In the genomic region with DNA sequence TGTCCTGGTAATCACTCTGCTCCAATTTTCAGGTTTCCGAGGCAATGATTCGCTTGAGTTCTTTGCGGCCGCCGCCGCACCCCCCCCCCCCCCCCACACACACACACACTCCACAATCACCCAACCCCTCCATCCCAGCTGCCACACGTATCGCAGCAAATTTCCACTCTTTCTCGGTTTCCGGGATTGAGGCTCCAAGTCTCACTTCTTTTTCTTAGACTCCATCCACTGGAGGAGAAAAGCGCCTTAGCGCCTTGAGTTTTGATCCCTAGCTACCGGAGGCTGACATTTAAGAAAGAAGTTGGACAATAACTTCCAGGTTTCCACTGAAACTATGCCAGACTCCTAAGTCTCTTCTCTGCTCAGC, we compare ENCODE assay signal across 7 mouse cellular contexts. TPM values are rescaled to one million over a fixed set of nuclear protein-coding genes. Genes with fewer than 3 reads are reported as not detected.
DNase-seq lines count a peak whose midpoint lies in the region; ATAC-seq and TF ChIP-seq lines count a peak whose summit lies in the region.

No protein-coding gene starts in this region.

- no peaks in the 10 kb centered on the region for H3K27me3 ChIP-seq in lung, embryonic 14.5 days (ENCODE audit: insufficient read depth, low read length)
- no peaks in the 10 kb centered on the region for H3K27me3 ChIP-seq in hindbrain, embryonic 12.5 days
- H3K27me3 ChIP-seq in midbrain, embryonic 11.5 days (ENCODE audit: control insufficient read depth, insufficient read depth, low read length): no peaks in the 10 kb centered on the region

- peak overlapping the region; percentile 82 for H3K9ac ChIP-seq in lung, embryonic 14.5 days
- peak overlapping the region; percentile 85 for H3K9ac ChIP-seq in hindbrain, embryonic 12.5 days
- peak overlapping the region; percentile 88 for H3K9ac ChIP-seq in midbrain, embryonic 11.5 days (ENCODE audit: low read length)

- under 1% methylated on average over 13 of the region's 13 CpGs for WGBS in lung, embryonic 14.5 days
- WGBS in hindbrain, embryonic 12.5 days: under 1% methylated on average over 13 of the region's 13 CpGs
- WGBS in midbrain, embryonic 11.5 days: under 1% methylated on average over 13 of the region's 13 CpGs

- no peaks in the 10 kb centered on the region for H3K9me3 ChIP-seq in lung, embryonic 14.5 days (ENCODE audit: low read depth, low read length)
- no peaks in the 10 kb centered on the region for H3K9me3 ChIP-seq in hindbrain, embryonic 12.5 days (replicated peaks)
- no peaks in the 10 kb centered on the region for H3K9me3 ChIP-seq in midbrain, embryonic 11.5 days (ENCODE audit: control insufficient read depth, low read length)

- peak; percentile 65 for DNase-seq in lung, embryonic 14.5 days
- no peak for DNase-seq in lung, postnatal 36 days
- no peak for DNase-seq in midbrain, embryonic 11.5 days (ENCODE audit: low spot score, missing footprints)
- DNase-seq in urinary bladder, adult 18-20 months (ENCODE audit: low spot score in 2 of 2): no peak
- no peak for DNase-seq in layer of hippocampus, adult 9-10 months (ENCODE audit: low spot score)

- peaks cover 6% of the 10 kb centered on the region; the same call in 1 of the 2 replicates for H3K4me1 ChIP-seq in lung, embryonic 14.5 days (ENCODE audit: insufficient read depth)
- H3K4me1 ChIP-seq in brown adipose tissue, adult 24 weeks (ENCODE audit: control insufficient read depth, insufficient read depth, insufficient read length, low read length): no peaks in the 10 kb centered on the region
- peaks cover 12% of the 10 kb centered on the region for H3K4me1 ChIP-seq in hindbrain, embryonic 12.5 days
- H3K4me1 ChIP-seq in midbrain, embryonic 11.5 days (ENCODE audit: control insufficient read depth, insufficient read depth, low read length): peaks cover 12% of the 10 kb centered on the region

- H3K4me2 ChIP-seq in lung, embryonic 14.5 days: peak overlapping the region; percentile 56
- peak overlapping the region; percentile 65 for H3K4me2 ChIP-seq in hindbrain, embryonic 12.5 days (replicated peaks)
- H3K4me2 ChIP-seq in midbrain, embryonic 11.5 days: peak overlapping the region; percentile 60

- no peak for TF ChIP-seq CTCF in lung, embryonic 14.5 days (IDR thresholded peaks at IDR 0.05; ENCODE audit: low read depth)

- H3K27ac ChIP-seq in lung, embryonic 14.5 days (ENCODE audit: low read depth): peak overlapping the region; percentile 98
- peak overlapping the region; percentile 91 for H3K27ac ChIP-seq in brown adipose tissue, adult 24 weeks (replicated peaks; ENCODE audit: low read depth, low read length)
- H3K27ac ChIP-seq in hindbrain, embryonic 12.5 days: peak overlapping the region; percentile 95
- H3K27ac ChIP-seq in midbrain, embryonic 11.5 days (ENCODE audit: low read depth, low read length): peak overlapping the region; percentile 96

- ATAC-seq in lung, embryonic 14.5 days (ENCODE audit: insufficient read depth): no peak
- ATAC-seq in hindbrain, embryonic 12.5 days (ENCODE audit: low FRiP score): no peak
- no peak for ATAC-seq in midbrain, embryonic 11.5 days (ENCODE audit: low FRiP score)

- H3K4me3 ChIP-seq in lung, embryonic 14.5 days (ENCODE audit: low read depth, low read length): peak overlapping the region; percentile 81
- H3K4me3 ChIP-seq in brown adipose tissue, adult 24 weeks (ENCODE audit: insufficient read depth, low read depth, low read length): peak overlapping the region; percentile 92
- H3K4me3 ChIP-seq in hindbrain, embryonic 12.5 days: peak overlapping the region; percentile 86
- peak overlapping the region; percentile 85 for H3K4me3 ChIP-seq in midbrain, embryonic 11.5 days (ENCODE audit: low read depth, low read length)

- no peaks in the 10 kb centered on the region for H3K36me3 ChIP-seq in lung, embryonic 14.5 days (ENCODE audit: insufficient read depth)
- H3K36me3 ChIP-seq in hindbrain, embryonic 12.5 days: no peaks in the 10 kb centered on the region
- H3K36me3 ChIP-seq in midbrain, embryonic 11.5 days (ENCODE audit: control insufficient read depth, insufficient read depth, low read length): no peaks in the 10 kb centered on the region

RNA-seq across cellular contexts. Expression of a gene that starts 0.8 kb away (rescaled TPM):
- polyA plus RNA-seq in lung, embryonic 14.5 days (2014; fragmentation: Nextera tagmentation; extraction: Ambion mirVana): 23.3 and 23.9 TPM in 2 replicates
- 5.9 and 11.6 TPM in 2 replicates for polyA plus RNA-seq in brown adipose tissue, adult 24 weeks (2012; ENCODE audit: insufficient read depth, insufficient read length, missing spikeins)
- 18.4 and 19.7 TPM in 2 replicates for polyA plus RNA-seq in hindbrain, embryonic 12.5 days (2016; fragmentation: Nextera tagmentation; extraction: Ambion mirVana)
- polyA plus RNA-seq in midbrain, embryonic 11.5 days (2014; fragmentation: Nextera tagmentation; extraction: Ambion mirVana): 22.2 and 22.4 TPM in 2 replicates

RNA-seq across cellular contexts. Expression of a gene that starts 42.2 kb away (rescaled TPM):
- 20.0 and 20.1 TPM in 2 replicates for polyA plus RNA-seq in lung, embryonic 14.5 days (2014; fragmentation: Nextera tagmentation; extraction: Ambion mirVana)
- polyA plus RNA-seq in brown adipose tissue, adult 24 weeks (2012; ENCODE audit: insufficient read depth, insufficient read length, missing spikeins): 2.1 and 3.4 TPM in 2 replicates
- polyA plus RNA-seq in hindbrain, embryonic 12.5 days (2016; fragmentation: Nextera tagmentation; extraction: Ambion mirVana): 18.9 and 24.5 TPM in 2 replicates
- polyA plus RNA-seq in midbrain, embryonic 11.5 days (2014; fragmentation: Nextera tagmentation; extraction: Ambion mirVana): 19.2 and 22.3 TPM in 2 replicates
